Mouse (Mus musculus) brain, embryonic 14.5 days (tissue): ENCODE data around the gene Stat5b. TPM values are rescaled to one million over a fixed set of nuclear protein-coding genes. Genes with fewer than 3 reads are reported as not detected.
"Not testable (repeated sequence)": the region's sequence is repeated elsewhere in the genome, so short reads cannot be mapped to it uniquely, and the experiment has no call there.

Experiments used
- DNase-seq: peaks from one replicate; pipeline ENCODE4 v3.0.0-alpha.2; 2011; ENCODE audit warnings: low read depth
- CTCF ChIP-seq: fragments of 200-500 bp; IDR thresholded peaks from 2 replicates; pipeline ENCODE4 v1.5.1; 2012; ENCODE audit warnings: inconsistent platforms, mild to moderate bottlenecking, moderate library complexity, borderline replicate concordance; ENCODE audit not compliant: insufficient read depth, insufficient read length; ENCODE audit errors: extremely low read depth
- POLR2A ChIP-seq: fragments of 200-500 bp; IDR thresholded peaks from 2 replicates; pipeline ENCODE4 v1.6.1; 2012; ENCODE audit warnings: mild to moderate bottlenecking, inconsistent platforms, borderline replicate concordance; ENCODE audit not compliant: poor library complexity, insufficient read depth, insufficient read length, severe bottlenecking; ENCODE audit errors: extremely low read depth
- polyA plus RNA-seq: library from polyadenylated mRNA; depleted of rRNA; stranded (reverse); fragments of >200 nt; gene quantifications from 2 replicates; pipeline ENCODE4 v1.2.3, GENCODE M21; 2012

Gene Stat5b
- polyA plus RNA-seq, 1 experiment, result 21.5 TPM

GRCm38 (mm10) chr11:100816342-100816741, 34.2 kb downstream of the Stat5b start:
- no peak for TF ChIP-seq CTCF
- no peak for TF ChIP-seq POLR2A
- DNase-seq, result no peak

- TF ChIP-seq CTCF (no peak), POLR2A (no peak)
- no peak for DNase-seq
Observed at GRCm38 (mm10) chr11:100814498-100814897, 36.0 kb downstream of the Stat5b start.

DNA sequence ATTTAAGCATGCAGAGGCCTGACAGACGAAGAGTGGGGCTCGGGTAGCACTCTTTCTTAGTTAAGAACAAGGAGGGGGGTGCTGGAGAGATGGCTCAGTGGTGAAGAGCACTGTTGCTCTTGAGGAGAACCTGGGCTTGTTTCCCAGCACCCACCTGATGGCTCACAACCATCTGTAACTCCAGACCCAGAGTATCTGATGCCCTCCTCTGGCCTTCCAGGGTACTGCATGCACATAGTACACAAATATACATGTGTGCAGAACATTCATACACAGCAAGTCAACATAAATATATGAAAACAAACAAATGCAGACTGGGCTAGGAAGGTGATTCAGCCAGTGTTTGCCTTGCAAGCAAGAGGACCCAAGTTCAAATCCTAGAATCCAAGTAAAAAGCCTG, 39.4 kb downstream of the Stat5b start:
- peak; percentile 24; the same call in 1 of the 2 replicates for TF ChIP-seq CTCF
- no peak for TF ChIP-seq POLR2A
- DNase-seq, result no peak

DNA sequence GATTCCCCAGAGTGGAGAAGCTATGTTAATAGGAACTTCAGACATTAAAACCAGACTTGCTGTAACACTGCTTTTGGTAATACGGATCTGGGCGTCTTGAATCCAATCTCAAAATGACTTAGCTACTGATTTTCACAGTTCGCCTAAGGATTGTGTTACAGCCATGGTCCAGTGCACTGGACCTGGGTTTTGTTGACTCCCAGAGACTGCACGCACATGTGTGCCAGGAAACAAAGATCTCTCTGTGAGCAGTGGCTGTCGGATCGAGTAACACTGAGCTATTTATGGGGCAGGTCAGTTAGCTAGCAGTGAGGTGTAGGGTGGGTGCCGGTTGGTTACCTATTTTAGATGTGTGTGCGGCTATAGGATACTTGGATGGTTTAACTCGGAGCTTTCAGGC, 40.0 kb downstream of the Stat5b start:
- TF ChIP-seq CTCF, result no peak
- no peak for TF ChIP-seq POLR2A
- no peak for DNase-seq

- peak; percentile 68 for DNase-seq
- TF ChIP-seq CTCF, result no peak
- TF ChIP-seq POLR2A, result no peak
Observed at GRCm38 (mm10) chr11:100806380-100807305, 43.9 kb downstream of the Stat5b start.

GRCm38 (mm10) chr11:100805535-100805934, 45.0 kb downstream of the Stat5b start:
- no peak for DNase-seq
- TF ChIP-seq CTCF (no peak), POLR2A (no peak)

GRCm38 (mm10) chr11:100804409-100804808, 46.1 kb downstream of the Stat5b start:
- TF ChIP-seq POLR2A, result no peak
- no peak for TF ChIP-seq CTCF
- no peak for DNase-seq

DNA sequence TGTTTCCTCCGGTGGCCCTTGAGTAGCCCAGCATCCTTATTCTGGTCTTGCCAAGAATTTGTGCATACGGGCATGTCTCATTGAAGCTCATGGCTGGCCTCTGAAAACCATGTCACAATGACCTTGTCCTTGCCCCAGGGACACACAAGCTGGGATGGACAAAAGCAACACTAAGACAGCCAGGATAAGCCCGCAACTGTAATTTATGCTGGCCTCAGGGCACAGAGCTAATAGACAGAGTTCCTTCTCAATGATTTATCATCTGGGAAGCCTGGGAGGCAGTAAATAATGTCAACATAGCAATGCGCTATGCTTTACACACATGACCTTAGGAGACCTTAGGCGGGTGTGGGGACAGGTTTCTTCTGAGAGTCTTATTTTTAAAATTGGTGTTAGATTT, 51.1 kb downstream of the Stat5b start:
- DNase-seq, result no peak
- TF ChIP-seq CTCF (no peak), POLR2A (no peak)

- no peak for TF ChIP-seq POLR2A
- no peak for TF ChIP-seq CTCF
- no peak for DNase-seq
Observed at GRCm38 (mm10) chr11:100796585-100796984, 53.9 kb downstream of the Stat5b start.

GRCm38 (mm10) chr11:100795386-100795785, 55.1 kb downstream of the Stat5b start:
- DNase-seq, result no peak
- no peak for TF ChIP-seq POLR2A
- TF ChIP-seq CTCF, result no peak

DNA sequence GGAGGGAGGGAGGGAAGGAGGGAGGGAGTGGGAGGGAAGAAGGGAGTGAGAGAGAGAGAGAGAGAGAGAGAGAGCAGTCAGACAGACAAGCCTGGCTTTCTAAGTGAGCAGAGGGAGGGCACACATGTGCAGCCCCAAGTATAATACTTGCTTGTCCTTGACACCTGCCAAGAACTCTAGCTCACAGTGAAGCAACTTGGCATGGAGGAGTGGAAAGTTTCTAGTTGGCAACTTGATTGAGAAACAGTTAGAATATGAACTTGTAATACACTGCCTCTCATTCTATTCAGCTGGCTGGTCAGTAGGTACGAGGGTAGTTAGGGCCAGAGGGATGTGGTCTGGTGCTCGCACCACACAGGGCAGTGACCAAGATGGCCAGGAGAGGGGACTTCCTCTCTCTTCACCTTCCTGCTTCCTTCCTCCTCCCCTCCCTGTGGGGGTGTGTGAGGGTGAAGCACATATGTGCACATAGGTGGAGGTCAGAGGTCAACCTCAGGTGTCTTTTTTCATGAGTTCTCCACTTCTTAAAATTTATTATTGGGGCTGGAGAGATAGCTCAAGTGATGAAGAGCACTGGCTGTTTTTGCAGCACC, 59.0 kb downstream of the Stat5b start:
- no peak for DNase-seq
- no peak for TF ChIP-seq POLR2A
- no peak for TF ChIP-seq CTCF

GRCm38 (mm10) chr11:100790644-100791043, 59.9 kb downstream of the Stat5b start:
- not testable (repeated sequence) for DNase-seq

DNA sequence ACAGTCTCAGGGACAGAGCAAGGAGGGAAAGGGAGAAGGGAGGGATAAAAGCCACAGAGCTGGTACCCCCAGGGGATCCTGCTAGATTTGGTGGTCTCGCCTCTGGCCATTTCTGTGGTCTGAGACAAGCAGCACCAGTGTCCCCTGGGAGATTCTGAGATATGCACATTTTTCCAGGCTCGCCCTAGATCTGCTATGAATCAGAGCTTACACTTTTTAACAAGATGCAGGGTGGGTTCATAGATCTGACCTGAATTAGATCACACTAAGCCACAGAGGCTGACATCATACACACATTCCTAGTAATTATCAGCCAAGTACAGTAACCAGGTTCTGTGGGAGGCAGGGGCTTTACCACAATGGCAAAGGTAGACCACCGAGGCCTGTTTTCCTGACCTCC, 60.8 kb downstream of the Stat5b start:
- TF ChIP-seq POLR2A (no peak), CTCF (no peak)
- no peak for DNase-seq

DNA sequence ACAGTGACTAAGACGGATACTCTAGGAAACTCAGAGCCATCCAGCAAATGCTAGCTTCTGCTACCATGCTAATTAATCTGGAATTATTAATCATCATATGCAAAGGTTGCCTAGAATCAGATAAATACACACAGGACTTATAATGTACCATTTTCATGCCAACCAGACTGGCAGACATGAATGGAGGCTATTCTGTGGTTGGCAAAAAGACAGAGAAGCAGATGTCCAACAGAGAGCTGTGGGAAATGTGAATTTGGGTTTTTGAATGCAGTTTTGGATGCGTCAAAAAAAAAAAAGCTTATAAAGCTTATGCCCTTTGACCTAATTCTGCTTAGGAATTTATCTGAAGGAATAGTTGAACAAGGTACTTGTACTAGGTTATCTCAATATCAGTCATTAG, 64.8 kb downstream of the Stat5b start:
- DNase-seq, result peak; percentile 44
- no peak for TF ChIP-seq CTCF
- TF ChIP-seq POLR2A, result no peak
